Mouse (Mus musculus) right cerebral cortex, postnatal 14 days (tissue): ENCODE data around the gene 1700010B08Rik.
"Not testable (repeated sequence)": the region's sequence is repeated elsewhere in the genome, so short reads cannot be mapped to it uniquely, and the experiment has no call there.

Experiments used
- DNase-seq: peaks from one replicate; pipeline ENCODE4 v3.0.0; 2022

The 1700010B08Rik gene

DNA sequence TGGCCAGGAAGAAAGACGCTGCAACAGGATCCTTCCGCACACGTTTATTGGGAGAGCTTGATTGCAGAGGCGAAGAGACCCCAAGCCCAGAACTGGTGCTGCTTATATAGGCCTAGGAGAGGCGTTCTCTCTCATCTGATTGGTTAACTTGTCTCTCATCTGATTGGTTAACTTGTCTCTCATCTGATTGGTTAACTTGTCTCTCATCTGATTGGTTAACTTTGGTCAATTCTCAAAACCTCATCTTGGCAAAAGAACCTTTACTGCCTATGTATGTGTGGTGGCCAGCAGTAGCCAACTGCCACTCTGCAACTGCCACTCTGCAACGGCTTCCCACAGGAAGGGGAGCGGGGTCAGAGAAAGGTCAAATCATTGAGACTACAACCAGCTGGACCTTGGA, at the start of gene 1700010B08Rik:
1700010B08Rik (plus strand) TSS at position 301 of the 400 bp plus-strand sequence.
- DNase-seq = not testable (repeated sequence)

DNA sequence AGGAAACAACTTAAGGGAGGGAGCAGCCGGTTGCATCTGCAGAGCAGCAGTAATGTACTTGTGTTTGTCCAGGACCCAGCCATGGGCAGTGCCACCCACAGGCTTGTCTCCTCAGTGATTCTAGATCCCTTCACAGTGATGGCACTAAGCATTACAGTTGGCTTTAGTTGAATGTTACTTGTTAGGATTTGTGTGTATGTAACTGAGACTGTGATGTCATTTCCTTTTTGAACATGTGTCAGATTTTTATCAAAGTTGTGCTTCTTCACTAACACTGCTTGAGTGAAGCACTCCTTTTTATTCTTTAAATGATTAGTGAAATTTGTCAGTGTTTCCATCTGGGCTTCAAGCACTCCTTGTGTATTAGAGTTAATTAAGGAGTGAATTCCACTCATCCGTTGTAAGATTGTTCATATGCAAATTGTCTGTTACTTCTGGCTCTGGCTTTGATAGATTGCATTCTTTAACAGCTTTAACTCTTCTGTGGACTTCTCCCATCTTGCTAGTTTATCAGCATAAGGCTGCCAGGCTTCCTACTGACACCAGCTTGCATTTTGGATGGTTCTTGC, 46.8 kb upstream of the 1700010B08Rik start:
- no peak for DNase-seq

DNA sequence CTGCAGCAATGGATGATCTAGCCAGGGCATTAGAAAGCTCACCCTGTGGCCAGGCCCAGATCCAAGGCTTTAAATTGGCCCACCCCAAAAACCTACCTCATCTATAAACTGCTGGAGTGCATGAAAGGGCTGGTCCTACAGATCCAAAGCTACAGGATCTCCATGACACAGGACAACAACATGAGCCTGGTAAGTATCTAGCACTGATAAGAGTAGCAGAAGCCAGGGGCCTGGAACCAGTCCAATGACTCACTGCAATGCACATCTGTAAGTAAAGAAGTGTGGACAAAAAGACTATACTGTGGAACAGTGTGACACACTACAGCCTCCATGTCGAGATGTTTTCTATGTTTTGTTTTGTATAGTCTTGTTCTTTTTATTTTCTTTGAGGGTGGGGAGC, 45.7 kb upstream of the 1700010B08Rik start:
- DNase-seq = no peak

DNA sequence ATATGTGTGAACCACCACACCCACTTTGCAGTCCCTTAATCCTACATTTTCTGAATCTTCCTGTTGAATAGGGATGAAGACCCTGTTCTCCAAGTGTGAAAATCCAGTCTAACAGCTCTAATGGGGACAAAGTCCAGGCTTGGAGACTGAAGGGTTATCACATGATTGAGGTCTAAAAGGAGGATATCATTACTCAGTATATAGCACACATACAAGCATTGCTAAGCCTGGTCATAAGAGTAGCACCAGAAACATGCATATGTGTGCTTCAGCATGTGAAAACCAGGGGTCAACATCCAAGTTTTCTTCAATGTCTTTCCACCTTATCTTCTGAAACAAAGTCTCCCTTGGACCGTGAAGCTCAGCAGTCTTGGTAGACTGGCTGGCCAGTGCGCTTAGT, 40.6 kb upstream of the 1700010B08Rik start:
- no peak for DNase-seq

DNA sequence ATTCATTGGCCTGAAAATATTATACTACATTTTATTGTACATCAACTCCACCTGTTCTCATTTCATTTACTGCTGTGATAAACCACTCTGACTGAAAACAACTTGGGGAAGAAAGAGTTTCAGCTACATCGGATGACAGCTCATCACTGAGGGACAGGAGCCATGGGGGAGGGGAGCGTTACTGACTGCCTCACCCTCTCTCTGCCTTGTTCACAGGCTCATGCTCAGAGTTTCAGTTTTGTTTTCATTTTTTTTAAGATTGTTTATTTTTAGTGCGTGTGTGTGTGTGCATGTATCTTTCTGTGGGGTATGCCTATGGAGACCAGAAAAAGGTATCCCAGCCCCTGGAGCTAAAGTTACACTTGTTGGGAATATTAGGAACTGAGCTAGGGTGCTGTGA, 40.0 kb upstream of the 1700010B08Rik start:
- DNase-seq = no peak

DNA sequence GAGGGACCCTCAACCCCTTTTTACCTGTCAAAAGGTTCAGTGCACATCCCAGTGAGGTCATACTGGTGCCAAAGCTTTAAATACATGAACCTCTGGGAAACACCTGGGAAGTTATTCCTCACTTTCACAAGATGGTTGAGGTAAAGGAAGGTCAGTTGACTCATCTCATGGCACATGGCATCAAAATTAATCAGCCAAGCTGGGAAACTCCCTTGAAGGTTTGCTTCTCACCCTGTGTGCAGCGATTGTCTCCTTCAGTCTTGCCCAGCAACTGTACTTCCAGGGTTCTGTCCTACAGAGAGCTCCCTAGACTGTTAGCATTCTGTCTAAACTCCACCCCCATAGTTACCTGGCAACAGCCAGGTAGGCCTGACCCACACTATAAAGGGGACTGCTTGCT, 39.1 kb upstream of the 1700010B08Rik start:
- no peak for DNase-seq

DNA sequence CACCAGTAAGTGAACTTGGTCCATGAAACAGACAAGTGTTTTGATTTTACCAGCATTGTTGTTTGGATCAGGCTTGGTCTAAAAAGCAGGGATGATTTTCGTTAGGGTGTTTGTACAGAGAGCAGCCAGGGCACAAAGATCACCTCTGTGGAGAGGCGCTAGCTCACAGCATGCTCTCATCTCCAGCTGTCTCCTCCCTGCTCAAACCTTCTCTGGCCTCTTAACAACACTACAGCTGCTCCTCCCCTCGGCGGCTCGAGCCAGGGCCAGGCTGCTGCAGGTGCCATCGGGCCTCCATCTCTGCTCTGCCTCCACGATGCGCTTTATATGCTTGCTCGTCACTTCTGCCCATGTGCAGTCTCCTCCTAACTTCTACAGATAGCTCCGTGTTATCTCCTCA, 36.4 kb upstream of the 1700010B08Rik start:
- no peak for DNase-seq

DNA sequence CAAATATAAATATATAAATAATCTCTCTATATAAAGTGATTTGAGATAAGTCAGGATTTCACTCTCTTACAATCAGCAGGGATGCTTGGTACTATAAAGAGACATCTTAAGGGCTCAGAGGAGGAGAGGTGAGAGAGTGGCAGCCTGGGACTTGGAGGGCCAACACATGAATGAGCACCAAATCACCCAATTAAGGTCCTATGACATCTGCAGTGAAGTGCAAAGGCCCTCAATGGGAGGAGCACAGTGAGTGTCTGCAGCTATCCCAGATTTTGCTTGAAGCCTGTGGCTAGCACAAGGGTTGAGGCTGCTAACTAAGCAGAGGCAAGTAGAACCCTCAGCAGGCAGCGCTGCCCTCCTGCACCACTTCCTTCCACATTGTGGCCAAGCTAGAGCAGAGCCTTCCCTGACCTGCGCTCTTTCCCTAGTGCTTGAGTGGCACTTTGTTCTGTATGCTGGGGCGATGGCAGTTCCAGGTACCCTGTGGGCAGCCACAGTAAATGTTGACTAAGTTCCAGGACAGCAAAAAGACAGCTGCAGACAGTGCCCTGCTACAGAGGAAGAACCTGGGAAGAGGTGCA, 33.3 kb upstream of the 1700010B08Rik start:
- DNase-seq = no peak

DNA sequence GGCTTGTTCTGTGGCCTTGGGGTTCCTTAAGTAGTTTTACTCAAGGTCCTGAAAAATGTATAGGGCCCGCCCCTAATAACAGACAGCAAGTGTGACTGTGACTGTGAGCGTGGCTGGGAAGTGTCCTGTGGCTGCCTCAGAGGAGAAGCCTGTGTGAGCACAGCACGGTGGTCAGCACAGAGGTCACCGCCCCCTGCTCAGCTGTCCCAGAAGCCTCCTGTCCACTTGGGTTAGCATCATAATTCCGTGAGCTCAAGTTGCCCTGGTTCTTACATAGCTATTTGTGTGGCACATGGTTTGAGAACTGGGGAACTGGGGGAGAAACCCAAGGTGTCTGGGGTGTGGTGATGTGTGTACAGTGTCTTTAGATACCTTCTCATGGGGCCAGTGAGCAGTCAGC, 31.9 kb upstream of the 1700010B08Rik start:
- no peak for DNase-seq

DNA sequence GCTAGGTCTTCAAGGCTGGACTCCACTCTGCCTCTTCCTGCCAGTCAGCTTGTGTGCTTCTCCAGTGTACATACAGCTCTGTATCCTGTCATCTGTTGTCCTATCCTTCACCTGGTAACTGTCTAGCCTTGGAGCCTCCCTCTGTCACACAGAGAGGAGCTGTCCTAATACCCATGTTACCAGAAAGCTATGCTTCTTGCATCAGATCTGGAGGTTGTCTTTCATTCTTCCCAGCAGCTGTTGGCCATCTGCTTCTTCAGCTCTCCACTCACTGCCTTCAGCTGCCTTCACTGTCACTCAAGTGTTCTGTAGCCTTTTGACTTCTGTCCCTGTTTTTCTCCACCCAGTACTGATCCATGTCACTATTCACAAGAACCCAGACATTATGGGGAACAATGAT, 29.4 kb upstream of the 1700010B08Rik start:
- DNase-seq = no peak

DNA sequence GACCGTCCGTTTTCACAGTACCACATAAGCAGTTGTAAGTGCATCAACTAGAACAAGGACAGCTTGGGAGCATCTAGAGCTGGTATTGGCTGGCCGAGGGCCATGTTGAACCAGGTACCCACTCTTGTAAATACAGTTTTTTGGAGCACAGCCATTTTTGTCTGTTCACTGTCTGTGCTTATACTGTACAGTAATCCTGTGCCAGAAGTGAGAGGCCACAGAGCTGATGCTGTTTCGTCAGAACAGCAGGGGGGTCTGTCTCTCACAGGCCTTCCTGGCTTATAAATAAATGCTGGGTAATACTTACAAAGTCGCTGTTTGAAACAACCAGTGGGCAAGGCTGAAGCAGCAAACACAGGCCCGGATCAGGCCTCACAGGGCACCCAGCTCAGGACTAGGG, 27.5 kb upstream of the 1700010B08Rik start:
- DNase-seq = no peak

DNA sequence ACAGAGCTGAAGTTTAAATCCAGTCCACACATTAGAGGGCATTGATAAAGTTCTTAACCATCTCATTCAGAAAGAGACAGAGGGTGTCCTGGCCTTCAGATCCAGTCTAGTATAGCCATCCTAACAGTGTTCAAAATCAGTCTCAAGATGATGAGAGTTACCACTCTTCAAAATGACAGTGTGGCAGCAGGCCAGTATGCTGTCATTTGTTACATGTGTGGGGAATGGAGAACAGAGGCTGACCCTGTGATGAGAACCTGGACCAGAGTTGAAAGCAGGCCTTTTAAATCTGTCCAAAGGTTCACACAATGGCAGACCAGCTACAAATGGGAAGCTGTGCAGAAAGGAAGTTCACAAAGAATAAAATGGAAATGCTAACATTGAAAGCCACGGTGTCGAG, 26.5 kb upstream of the 1700010B08Rik start:
- no peak for DNase-seq

DNA sequence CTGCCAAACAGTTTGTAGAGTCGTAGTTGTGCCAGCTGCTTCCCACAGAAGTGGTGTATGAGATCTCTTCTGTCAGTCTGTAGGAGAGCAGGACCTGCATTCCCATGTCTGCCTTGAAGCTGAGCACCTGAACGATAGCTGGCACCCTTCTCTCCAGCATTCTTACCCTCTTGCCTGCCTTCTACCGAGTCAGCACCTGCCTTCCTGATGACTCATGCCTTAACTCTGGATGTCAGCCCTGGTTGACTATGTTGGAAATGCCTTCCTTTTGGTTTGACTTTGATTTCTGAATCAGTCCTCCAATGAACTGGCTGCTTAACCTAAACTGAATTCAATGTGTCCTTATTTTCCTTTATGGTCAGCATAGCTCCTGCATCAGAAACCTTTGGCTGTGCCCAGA, 20.4 kb upstream of the 1700010B08Rik start:
- DNase-seq = no peak

DNA sequence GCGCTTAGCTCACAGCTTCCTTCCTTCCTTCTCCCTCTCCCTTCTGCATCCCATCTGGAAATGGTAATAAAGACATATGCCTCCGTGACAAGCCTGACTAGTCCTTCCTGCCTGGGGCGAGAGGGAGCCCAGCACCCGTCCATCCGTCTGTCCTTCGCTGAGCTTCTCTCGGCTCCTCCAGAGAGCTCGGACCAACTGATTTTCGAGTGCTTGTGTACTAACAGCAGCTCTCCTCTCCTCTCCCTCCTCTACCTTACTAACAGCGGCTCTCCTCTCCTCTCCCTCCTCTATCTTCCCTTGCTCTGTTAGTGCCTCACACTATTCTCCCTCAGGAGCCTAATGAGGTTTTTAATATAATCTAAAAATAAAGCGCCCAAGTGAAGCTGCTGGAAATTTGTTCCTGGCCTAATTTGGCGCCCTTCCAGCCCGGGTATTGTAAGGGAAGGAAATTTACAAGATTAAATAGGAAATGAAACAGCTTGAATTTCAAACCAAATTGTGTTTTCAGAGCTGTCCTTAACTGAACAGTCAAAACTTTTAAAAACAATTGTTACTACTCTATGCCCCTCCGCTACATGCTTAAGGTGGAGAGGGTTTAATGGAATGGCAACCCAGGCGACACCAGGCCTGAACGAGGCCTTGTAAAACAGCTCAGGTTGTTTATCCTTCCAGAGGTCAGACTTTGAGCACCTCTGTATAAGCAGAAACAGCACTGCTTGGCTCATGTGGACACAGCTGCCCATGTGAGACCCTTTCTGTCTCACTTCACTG, 16.9 kb upstream of the 1700010B08Rik start:
- DNase-seq = peak; percentile 34

DNA sequence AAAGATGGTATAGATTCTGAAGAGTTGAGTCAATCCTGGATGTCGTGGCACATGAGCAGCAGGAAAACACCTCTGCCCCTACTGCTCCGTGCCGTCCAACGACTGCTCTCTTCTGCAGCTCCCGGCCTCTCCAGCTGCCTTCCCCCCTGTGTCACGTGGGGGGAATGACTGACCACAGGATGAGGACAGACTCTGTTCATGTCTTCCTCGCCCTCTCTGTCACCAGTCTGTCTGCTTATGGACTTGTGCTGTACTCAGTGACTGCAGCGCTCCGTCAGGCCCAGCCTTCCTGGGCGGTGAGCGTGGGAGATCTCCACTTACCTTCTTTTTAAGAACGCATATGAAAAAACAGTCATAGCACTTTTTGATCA, 16.4 kb upstream of the 1700010B08Rik start:
- DNase-seq = no peak

DNA sequence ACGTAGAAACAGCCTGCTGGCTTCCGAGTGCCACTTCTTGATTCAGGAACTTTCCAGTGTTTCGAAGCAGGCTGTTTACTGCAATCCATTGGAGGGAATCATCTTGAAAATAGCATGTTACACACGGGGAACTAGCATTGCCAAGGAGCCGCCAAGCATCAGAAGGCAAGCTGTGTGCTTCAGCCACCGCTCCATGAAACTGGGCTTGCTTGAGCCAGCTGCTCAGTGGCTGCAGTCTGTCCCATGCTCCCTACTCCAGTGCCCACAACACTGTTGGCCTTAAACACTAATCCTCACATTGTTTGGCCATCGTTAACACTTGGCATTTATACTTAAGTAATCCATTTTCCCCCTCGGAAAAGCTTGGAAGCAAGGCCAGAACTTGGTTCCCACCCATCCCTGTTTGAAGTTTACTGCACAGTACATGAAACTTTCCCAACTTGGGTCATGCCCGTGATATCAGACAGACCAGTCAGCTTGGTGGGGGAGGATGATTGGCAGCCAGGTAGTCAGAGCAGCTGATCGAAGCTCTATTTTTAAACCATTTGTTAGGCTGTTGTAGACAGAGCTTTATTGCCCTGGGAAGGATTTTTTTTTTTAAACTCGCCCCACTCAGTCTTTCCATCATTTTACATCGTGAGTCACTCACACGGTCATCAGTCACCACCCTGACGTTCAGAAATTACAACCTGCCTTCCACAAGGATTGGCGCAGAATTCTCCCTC, 13.2 kb upstream of the 1700010B08Rik start:
- DNase-seq = no peak

DNA sequence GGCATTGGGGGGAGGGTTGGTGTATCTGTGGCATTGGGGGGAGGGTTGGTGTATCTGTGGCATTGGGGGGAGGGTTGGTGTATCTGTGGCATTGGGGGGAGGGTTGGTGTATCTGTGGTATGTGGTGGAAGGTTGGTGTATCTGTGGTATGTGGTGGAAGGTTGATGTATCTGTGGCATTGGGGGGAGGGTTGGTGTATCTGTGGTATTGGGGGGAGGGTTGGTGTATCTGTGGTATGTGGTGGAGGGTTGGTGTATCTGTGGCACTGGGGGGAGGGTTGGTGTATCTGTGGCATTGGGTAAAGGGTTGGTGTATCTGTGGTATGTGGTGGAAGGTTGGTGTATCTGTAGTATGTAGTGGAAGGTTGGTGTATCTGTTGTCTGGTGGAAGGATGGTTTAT, 11.6 kb upstream of the 1700010B08Rik start:
- not testable (repeated sequence) for DNase-seq

DNA sequence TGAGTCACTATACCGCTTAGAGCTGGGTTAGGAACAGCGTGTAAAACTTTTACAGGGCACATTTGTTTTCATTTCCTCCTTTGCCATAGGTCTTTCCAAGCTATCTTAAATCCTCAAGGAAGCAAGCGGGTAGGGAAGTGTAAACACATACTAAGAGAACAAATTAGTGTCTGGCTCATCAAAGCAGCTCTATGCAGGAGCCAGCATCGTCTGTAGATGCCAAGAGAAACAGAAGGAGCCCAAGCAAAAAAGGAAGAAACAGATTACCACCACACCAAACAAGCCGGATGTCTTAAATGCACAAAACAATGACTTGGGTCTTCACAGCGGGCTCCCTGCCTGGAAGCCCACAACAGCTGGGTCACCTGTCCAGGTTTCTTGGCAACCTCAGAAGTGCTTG, 9.0 kb upstream of the 1700010B08Rik start:
- DNase-seq = no peak

DNA sequence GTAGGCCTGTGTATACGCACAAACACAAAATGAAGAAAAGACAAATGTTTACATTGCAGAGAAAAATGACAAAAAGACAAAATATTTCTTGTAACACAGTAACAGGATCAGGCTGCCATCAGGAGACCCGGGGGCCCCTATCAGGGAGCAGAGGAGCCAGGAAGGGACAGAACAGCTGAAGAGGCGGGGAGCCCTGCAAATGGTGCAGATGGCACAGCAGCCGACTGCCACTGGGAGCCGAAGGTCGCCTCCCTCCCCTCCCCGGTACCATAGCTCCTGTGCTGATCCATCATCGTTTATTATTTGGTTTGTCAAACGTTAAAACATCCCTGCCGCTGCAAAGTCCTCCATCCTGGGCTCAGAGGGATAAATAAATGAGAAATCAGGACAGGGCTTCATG, 6.6 kb upstream of the 1700010B08Rik start:
- no peak for DNase-seq

DNA sequence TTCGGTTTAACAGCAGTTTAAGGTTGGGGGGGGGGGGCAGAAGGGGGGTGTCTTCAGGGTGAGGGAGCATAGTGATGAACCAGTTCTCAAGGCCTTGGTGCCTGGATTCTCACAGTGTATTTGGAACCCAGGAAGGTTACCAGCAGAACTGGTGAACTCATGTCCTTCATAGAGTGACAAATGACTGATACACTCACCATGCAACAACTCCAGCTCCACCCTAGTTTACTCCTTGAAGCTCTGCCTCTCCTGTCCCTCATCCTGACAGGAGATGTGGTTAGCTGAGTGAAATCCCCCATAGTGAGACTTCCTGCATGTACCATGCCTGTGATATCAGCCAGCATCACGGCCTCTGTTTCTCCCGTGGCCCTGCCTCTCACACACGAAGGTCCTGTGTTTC, 6.0 kb upstream of the 1700010B08Rik start:
- no peak for DNase-seq

DNA sequence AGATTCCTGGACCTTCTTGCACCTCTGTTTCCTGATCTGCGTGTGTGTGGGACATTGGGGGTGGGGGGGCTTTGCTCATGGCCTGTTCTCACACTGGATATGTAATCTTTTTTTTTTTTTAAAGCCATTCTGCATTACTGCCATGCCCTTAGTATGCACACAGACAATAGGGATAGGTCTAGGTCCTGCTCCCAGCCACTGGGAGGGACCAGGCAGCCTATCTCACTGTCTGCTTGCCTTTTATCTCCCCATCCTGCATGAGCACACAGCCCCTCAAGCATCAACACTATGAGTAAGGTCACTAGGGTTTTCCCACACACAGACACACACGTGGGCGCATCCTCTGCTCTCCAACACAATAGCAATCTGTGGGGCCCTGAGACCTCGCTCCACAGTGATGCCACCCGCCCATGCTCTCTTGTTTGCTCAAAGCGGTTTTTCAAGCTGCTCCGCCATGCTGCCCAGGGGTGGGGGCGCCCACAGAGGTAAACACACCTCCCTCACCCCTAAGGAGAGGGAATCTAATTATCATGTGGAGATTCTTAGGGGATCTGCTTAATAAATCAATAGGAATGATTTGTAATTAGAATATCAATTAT, 4.5 kb upstream of the 1700010B08Rik start:
- DNase-seq = no peak

DNA sequence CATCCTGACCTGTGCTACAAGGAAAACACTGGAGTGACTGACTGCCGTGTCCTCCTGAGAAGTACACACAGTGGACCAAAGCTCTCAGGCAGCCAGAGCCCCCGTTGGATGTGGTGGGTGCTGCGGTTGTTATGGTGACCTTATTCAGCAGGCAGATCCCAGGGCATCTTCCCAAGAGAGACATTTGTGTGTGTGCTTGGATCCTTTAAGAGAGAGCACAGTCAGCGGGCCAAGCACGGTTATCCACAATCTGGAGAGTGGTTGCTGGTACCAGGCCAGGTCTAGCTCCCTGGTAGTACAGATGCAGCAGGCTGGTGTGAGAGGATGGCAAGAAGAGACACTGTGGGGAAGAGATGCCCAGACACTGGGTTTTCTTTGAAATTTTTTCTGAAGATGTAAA, 2.2 kb upstream of the 1700010B08Rik start:
- peak; percentile 25 for DNase-seq

DNA sequence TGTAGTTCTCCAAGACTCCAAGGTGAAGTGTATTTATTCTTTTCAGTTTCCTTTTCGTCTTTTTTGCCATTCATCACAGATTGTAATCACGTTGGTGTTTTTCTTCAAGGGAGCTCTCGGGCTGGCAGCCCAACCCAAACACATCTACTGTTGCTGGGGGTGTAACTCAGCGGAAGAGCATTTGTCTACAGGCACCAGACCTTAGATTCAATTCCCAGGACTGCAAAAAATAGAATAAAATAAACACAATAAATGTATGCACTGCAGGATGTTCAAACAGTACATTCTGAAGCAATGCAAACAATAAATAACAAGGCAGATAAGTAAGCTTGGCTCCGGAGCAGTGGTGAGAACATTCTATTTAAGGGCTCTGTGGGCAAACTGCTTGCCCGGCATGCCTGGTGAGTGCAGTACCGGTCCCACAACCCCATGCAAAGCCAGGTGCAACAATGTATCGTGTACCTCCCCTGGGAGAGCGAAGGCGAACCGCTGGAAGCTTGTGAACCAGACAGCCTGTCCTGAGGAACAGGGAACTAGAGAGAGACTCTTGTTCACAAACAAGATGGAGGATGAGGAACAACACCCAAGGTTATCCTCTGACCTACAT, 3.1 kb downstream of the 1700010B08Rik start:
- DNase-seq = no peak
